Mouse (Mus musculus) naive thymus-derived CD4-positive, alpha-beta T cell, adult 2 months (primary cell): ENCODE results near the gene Gm20388.

Source experiments
- DNase-seq: peaks from one replicate; pipeline ENCODE4 v3.0.0-alpha.2; 2011; ENCODE audit warnings: low read depth

Gm20388 gene

GRCm38 (mm10) chr8:122735542-122736473 lies 2825.2 kb downstream of the Gm20388 start:
- DNase-seq: no peak

GRCm38 (mm10) chr8:122736623-122737022 lies 2826.0 kb downstream of the Gm20388 start:
- DNase-seq: no peak

- no peak for DNase-seq
Measured at GRCm38 (mm10) chr8:122737071-122737470, 2826.4 kb downstream of the Gm20388 start.

- DNase-seq: no peak
Measured at GRCm38 (mm10) chr8:122737886-122738285, 2827.2 kb downstream of the Gm20388 start.

GRCm38 (mm10) chr8:122739102-122739725 lies 2828.6 kb downstream of the Gm20388 start:
- DNase-seq: peak; percentile 71

GRCm38 (mm10) chr8:122742471-122742870 lies 2831.8 kb downstream of the Gm20388 start:
- no peak for DNase-seq

- no peak for DNase-seq
Measured at GRCm38 (mm10) chr8:122745022-122745749, 2834.5 kb downstream of the Gm20388 start.

GRCm38 (mm10) chr8:122745750-122746275 lies 2835.2 kb downstream of the Gm20388 start:
- no peak for DNase-seq

GRCm38 (mm10) chr8:122746439-122746838 lies 2835.8 kb downstream of the Gm20388 start:
- DNase-seq: no peak

- no peak for DNase-seq
Measured at GRCm38 (mm10) chr8:122747825-122748224, 2837.2 kb downstream of the Gm20388 start.

- DNase-seq: no peak
Measured at GRCm38 (mm10) chr8:122749333-122749958, 2838.8 kb downstream of the Gm20388 start.

- DNase-seq: no peak
Measured at GRCm38 (mm10) chr8:122751342-122751741, 2840.7 kb downstream of the Gm20388 start.

- no peak for DNase-seq
Measured at GRCm38 (mm10) chr8:122752111-122752721, 2841.6 kb downstream of the Gm20388 start.

GRCm38 (mm10) chr8:122758597-122758996 lies 2848.0 kb downstream of the Gm20388 start:
- DNase-seq: no peak

- no peak for DNase-seq
Measured at GRCm38 (mm10) chr8:122760116-122760515, 2849.5 kb downstream of the Gm20388 start.

- DNase-seq: no peak
Measured at GRCm38 (mm10) chr8:122761109-122761508, 2850.5 kb downstream of the Gm20388 start.

GRCm38 (mm10) chr8:122762731-122763266 lies 2852.2 kb downstream of the Gm20388 start:
- no peak for DNase-seq

- no peak for DNase-seq
Measured at GRCm38 (mm10) chr8:122763267-122763738, 2852.7 kb downstream of the Gm20388 start.

- DNase-seq: no peak
Measured at GRCm38 (mm10) chr8:122764790-122765474, 2854.3 kb downstream of the Gm20388 start.

- no peak for DNase-seq
Measured at GRCm38 (mm10) chr8:122766189-122766588, 2855.5 kb downstream of the Gm20388 start.
